Mouse (Mus musculus): Measurements from ENCODE around the gene Nfic. TPM values are rescaled to one million over a fixed set of nuclear protein-coding genes. Genes with fewer than 3 reads are reported as not detected.

Nfic gene
- total RNA-seq, 1 experiment from 2014 or later: 129 TPM

DNA sequence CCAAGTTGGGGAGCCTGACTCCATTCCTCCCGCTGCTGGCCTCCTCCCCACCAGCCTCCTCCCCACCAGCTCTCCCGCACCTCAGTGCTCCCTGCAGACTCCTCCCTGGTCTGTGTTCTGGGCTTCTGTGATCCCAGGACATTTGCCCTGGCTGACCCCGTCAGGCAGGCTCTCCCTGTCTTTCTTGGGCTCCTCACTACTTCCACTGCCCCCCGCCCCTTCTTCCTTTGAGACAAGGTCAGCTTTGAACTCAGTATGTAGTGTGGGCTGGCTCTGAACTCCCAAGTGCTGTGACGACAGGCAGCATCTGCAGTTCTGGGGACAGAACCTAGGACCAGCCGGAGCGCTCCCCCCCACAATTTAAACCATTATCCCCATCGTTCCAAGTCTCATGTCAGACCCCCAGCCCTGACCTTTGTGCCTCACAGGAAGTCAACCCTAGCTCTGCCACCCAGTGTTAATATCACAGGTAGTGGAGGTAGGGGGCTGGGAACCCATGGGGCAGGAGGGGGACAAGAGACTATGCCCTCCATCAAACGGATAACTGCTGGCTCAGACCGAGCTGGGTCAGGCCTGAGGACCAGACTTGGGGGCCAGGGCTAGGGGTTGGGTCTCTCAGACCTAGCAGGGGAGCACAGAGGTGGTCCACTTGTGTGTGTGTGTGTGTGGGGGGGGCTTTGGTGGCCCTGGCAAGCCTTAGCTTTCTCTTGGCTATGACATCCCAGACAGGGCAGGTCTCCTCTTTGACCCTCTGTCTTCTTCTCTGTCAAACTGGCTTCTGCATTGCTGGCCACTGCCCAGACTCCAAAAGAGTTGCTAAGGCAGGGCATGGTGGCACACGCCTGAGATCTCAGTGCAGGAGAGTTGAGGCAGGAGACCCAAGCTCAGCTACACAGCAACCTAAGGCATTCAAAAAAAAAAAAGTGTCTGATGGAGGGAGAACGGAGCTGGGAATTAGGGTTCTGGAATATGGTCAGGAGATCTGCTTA, 37.9 kb downstream of the Nfic start:
- DNase-seq: peak; percentile 4

DNA sequence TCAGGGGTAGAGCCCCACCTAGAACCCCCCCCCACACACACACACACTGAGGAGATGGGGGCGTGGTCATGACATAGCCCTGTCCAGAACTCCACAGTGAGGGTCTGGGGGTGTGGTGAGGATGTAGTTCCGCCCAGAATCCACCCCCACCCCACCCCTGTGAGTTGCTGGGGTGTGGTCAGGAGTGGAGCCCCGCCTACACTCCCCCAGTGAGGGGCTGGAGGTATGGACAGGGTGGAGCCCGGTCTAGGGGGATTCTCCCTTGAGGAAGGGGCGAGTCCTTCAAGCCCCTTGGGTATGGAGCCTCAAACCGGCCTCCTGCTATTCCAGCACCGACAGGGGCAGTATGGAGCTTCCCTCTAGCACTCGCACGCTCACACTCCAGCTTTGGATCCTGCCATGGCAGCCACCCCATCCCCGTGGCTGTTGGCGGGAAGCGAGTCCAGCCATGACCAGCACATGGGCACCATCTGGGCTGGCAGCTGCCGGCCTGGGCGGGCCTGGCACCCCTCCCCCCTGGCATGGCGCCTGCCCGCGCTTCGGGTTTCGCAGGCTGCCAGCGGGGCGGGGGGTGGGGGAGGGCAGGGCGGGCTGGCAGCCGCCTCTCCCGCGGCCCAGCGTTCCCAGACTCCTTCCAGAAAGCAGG, 38.7 kb downstream of the Nfic start:
- peak; percentile 86 for DNase-seq

DNA sequence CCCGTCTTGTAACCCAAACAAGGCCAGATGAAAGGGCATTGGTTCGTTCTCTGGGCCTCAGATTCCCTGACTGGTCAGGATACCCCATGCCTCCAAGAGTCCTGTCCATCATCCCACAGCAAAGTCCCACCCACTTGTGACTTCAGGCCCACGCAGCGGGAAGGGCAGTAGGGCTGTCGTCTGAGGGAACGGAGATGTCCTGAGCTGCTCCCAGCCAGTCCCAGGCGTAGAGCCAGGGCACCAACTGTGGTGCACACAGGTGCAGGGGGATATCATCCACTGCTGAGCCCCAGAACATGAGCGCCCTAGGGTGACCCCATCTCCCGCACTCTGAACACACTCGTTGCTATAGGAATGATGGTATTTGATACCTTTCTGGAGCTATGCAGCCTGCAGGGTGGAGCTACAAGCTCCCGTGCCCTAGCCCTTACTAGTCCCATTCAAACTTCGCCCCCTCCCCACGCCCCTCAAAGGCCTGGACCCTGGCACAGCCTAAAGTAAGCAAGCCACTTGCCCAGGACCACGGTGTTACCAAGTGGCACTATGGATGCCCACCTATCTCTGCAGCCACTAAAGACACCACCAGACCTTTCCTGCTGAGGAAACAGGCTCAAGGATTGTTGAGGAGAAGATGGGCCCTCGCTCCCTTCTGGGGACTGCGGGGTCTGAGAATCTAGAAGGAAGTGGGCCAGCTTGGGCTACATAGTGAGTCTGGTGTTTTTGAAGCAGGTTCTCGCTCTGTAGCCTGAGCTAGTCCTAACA, 39.7 kb downstream of the Nfic start:
- peak; percentile 2 for DNase-seq

DNA sequence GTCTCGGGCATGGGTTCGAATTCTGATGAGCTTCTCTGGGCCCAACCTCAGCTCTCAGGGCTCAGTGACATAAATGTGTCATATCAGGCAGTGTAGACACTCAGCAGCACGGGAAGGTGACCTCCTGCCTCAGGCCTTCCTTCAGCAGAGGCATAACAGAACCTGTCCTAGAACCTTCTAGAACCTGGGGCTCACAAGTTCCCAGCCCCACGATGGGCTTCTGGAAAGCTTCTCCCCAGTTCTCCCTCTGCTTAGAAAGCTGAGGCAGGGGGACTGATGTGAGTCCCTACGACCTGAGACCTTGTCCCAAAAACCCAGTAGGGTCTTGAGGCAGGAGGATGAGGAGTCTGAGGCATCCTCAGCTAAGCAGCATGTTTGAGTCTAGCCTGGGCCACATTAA, 40.3 kb downstream of the Nfic start:
- no peak for DNase-seq

DNA sequence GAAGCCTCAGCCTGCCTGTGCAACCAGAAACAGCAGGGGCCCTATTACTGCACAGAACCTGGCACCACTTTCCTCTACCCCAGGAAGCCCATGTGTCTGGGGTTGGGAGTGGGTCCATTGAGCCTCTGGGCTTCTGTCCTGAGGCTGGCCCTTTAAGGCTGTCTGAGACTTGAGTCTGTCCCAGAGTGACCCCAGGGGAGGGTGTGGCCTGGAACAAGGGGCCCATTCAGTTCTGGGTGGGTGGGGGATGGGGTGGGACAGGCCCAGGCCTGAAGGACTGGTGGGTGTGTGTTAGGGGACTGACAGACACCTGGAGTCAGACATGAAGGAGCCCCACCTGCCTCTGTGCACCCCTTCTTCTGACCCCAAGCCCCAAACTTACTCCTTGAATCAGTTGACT, 40.8 kb downstream of the Nfic start:
- DNase-seq: no peak

DNA sequence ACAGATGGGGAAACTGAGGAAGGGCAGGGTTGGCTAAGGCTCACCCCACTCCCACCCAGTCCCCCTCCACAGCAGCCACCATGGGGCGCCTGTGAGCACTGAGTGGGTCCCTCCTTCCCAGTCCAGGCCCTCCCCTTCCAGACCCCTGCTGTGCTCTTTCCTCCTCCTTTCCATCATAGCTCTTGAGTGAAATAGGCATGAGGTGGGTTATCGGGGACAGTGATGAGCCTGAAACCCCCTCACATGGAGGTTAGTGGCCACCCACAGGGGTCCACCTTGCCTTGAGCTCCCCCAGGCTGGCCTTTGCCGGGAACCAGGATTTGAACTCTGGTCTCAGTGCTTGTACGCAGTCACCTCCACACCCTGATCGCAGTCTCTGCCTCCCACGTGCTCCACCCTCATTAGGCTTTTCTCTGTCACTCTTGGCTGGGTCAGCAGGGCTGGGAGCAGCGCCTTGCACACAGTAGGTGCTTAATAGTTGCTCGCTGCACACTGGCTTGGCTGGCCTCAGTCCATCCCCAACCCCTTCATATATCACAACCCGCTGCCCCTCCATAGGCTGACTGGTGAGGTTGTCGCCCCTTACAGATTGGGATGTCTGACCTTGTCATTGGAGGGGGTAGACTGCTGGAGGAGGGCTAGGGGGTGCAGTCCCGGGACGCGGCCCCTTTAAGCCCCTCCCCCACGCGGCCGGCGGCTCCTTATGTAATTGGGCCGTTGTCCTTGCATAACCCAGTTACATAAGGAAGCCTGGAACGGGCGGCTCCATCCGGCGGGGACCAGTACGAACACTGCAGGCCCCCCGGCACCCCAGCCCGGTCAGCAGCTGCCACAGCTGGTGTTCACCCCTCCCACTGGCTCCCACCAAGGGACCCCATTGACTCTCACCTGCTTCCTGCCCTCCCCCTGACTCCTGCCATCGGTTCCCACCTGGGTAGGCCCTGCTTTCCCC, 41.8 kb downstream of the Nfic start:
- peak; percentile 87 for DNase-seq

DNA sequence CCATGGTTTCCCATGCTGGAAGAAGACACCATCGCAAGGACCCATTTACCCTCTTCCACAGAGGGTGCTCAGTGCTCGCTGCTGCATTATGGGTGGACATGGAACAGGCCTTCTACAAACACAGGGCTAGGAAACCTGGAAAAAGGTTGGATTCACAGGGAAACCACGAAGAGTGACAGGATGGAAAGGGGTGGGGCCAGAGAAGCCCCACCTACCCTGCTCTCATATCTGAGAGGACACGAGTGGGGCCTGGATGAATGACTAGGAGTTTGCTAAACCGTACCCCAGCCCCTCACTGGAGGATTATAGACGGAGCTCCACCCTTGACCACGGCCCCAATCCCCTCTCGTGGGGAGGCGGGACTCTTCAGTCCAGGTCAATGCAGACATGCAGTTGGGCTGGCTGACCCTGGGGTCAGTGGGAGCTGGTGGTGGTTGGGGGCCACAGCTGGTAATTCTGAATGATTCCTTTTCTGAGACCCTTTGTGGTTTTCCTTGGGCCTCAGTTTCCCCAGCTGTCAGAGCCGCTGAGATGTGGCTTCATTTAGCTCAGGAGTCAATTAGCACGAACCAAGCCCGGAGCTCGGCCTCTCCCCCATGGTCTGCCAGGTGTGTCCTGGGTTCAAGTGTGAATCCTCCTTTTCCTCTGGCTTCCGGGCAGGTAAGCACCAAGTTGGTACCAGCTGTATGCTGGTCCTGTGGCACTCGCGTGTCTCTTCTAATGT, 42.7 kb downstream of the Nfic start:
- no peak for DNase-seq

DNA sequence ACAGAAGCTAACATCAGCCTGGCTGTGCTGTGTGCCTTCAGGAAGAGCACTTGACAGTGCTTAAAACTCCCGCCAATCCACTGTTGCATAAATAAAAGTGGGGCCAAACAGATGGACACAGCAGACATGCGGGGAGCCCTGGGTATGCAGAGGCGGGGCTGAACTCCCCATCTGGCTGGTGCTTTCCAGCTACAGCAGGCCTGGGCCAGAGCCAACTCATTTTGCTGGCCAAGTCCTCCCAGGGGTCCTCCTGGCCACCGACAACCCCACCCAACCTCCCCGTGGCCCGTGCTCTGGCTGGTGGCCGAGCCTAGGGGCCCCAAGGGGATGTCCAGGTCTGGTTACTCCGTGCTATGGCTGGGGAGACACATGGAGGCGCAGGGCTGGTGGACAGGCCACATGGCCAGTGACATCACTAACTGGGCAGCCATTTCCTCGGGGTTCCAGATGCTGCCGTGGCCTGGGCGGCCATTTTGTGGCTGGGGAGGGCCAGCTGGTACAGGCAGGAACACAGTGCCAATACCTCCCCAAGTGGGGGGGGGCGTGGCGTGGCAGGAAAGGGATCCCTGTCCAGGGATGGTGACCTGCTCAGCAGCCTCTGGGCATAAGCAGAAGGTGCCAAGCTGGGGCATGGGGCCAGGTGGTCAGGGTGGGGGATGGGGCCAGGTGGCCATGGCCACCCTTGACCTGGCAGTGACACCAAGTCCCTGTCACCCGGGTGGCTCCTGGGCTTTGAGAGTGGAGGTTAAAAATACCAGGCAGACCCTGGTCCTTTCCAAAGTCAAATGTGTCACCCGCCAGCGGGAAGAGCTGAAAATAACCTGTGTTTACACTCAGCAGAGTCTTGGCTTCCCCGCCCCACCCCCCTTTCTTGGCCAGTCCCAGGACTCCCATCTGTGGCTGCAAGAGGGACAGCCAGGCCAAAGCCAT, 43.7 kb downstream of the Nfic start:
- peak; percentile 81 for DNase-seq

DNA sequence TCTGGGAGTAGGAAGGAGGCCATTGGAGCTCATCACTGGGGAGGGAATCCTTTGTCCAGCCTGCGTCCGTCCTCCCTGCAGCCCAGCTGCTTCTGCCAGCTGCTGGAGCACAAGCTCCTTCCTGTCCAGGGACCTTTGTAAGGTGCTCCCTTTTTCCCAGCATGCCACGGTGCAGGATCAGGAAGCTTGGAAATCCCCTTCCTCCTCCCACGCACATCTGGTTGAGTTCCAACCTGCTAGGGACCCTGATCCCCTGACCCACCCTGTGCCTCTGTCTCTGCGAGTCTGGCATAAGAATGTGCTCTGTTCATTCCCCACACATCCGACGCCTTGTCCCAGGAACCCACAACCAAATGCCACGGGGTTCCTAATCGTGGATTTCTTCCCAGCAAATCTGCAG, 44.5 kb downstream of the Nfic start:
- no peak for DNase-seq

DNA sequence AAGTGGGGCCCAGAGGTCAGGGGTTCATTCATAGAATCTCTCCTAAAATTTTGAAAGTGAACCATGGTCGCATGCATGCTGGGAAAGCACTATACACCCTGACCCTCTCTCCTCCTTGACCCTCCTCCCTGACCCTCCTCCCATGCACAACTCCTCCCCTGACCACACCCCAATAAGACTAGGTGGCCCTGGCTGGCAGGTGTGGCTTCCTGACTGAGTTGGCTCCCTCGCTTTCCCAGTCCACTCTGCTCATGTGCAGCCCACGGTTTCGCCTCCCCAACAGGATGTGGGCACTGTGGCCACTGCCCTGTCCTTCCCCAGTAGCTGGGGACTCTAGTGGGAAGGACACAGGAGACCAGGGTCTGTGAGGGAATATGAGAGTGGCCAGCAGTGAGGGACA, 45.1 kb downstream of the Nfic start:
- no peak for DNase-seq

DNA sequence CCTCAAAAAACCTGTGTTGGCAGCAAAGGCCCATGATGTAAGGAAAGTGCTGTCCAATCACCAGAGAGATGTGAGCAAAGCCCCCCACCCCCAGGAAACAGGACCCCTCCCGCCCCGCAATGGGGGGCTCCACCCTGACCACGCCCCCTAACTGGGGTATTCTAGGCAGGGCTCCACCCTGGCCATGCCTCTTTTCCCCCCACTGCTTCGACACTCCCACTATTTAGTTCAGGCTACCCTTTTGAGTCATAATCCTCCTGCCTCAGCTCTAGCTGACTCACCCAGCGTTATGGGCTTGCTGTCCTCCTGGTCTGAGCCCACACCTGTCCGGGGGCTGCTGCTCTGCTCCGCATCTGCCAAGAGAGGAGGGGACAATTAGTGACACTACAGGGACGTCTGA, 46.1 kb downstream of the Nfic start:
- DNase-seq: no peak

DNA sequence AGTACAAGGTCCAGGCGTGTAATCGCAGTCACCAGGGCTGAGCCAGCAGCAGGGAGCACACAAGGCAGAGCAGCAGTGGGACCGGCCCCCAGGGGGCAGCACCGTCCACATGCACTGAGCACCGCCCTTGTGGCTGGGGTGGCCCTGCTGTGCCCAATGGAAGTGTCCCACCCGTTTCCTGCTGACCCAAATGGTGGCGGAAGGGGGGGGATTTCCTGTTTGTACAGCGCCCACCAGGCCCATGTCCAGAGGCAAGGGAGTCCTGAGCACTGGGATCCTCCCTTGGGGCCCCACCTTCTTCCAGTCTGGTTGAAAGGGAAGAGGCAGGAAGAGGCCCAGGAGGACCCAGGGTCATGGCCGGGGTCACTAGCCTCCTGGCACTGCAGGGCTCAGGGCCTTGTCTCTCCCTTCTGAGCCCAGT, 46.6 kb downstream of the Nfic start:
- peak; percentile 86 for DNase-seq

DNA sequence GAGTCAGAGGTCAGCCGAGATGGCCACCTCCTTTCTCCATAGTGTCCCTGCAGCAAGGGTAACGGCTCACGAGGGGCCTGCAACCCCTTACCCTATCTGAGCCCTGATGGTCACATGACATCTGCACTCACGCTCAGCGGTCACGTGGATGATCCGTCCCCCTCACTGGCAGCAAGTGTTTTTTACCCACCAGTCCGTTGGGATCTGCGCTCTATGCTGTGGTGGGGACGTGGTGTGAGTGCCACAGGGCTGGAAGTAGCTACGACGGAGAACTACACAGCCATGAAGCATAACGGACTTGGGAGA, 47.1 kb downstream of the Nfic start:
- no peak for DNase-seq

DNA sequence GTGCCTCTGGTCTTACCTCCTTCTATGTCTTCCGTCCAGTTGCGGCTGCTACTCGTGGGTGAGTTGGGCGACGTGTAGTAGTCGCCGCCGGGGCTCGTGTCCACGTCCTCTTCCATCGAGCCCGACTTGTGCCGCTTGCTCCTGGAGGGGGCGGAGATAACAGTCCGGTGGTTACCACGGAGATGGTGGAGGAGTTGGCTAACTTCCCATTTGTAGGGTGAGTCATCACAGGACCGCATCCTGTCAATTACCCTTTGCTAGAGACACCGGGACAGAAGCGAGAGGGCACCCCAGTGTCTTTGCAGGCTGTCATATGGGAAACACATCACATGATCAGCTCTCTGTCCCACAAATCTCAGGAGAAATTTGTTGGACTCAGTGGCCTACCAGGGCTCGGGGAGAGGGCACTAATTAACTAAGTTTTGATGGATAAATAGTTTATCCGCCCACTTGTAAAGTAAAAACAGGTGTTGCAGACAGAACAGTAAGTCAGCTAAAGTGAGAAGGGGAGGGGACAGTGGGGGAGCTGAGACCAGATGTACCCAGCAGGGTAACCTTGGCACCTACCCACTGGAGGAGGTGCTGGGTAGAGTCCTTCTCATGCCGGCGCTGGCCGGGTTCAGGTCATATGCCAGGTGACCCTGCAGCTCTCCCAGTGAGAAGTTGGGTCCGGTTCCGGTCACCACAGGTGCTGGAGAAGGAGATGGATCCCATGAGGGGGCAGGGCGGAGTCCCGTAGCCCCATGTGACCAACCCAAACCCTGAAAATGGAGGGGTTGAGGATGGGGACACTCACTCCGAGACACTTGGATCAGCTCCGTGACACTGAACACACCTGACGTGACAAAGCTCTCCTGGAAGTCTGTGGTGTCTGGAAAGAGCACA, 47.7 kb downstream of the Nfic start:
- peak; percentile 79 for DNase-seq

DNA sequence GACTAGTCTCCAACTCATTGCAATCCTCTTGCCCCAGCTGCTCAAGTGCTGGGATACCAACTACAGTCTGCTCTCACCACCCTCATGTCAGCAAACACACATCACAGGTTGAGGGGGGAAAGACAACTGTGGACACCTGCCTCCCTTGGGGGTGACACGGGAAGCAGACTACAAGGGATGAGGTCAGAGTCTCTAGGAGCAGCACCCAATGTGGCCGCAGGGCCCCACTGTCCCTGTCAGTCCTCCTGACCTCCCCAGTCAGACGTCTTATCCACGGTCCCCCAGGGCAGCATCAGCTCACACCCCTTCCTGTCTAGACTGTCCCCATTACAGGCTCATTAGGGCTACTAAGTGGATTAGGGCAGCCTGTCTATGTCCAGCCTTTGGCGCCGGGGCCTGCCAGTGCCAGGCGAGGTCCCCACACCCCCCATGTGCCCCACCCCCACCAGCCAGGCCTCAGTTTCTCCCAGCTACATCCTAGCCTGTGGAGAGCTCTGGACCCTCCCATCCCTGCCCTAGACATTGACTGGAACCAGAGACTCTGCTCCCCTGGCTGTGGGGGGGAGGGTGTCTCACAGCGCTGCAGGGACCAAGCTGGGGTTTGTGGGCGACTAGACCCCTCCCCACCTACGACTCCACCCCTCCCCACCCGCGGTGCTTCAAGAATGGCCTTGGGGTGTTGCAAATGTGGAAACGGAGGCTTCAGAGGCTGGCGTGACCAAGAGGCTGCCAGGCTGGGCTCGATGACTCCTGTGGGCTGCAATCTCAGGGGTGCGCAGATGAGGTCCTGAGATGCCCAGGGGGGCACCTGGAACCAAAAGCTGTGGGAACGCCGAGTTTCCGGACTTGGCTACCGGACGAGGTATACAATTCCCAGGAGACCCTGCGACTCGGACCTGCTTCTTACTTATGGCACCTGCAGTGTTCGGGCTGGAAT, 48.7 kb downstream of the Nfic start:
- DNase-seq: no peak

DNA sequence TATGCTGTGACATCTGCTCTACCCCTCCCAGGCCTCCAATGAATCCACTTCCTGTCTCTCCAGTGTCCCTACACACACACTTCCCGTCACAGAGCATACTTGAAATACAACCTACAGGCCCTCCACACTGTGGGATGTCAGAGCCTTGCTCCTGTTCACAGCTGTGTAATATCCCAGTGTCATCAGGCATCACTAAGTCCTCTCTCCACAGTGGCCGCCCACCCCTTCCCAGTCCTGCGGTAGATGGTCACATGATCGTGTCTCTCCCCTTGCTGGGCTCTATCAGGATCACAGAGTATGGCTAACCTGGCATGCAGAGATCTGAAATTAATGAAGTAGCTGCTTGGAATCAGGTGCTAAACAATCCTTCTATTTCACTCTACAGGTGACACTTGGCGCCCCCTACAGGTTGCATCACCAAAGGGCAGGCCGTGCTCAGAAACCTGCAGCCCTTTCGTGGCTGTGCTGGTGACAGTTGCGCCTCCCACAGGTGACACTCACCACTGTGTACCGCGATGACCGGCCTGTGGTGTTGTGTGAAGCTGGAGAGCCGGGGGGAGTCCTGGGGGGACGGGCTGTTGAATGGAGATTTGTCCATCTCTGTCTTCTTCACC, 49.7 kb downstream of the Nfic start:
- peak; percentile 63 for DNase-seq

DNA sequence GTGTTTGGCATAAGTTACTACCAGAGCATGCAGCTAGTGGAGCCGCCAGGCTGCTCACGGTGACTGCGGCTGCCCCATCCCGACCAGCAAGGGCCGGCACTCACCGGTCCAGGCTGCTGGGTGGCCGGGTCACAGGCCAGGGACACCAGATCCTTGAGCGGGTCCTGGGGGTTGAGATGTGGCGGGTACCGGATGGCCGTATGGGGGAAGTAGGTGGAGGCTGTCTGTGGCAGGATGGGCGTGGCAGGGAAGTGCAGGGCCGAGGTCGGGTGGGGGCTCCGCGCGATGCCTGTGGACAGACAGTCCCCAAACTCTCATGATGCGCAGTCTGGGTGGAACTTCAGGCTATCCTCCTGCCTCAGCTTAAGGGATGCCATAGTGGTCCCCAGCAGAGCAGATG, 50.7 kb downstream of the Nfic start:
- DNase-seq: no peak
